27 mouse cellular contexts compared by ENCODE assay signal in genomic region chr2:122531726-122532125, GRCm38 (mm10). TPM values are rescaled to one million over a fixed set of nuclear protein-coding genes. Genes with fewer than 3 reads are reported as not detected.
DNase-seq lines count a peak whose midpoint lies in the region; ATAC-seq and TF ChIP-seq lines count a peak whose summit lies in the region.
"Had no signal": no experiment of that assay in that cellular context is flagged by ENCODE, and none has a peak within 500 bp of the region (broad histone marks: within the 10 kb centered on the region; RNA-seq: fewer than 3 reads in every experiment).

No protein-coding gene starts in this region.

- H3K4me2 ChIP-seq in forebrain, embryonic 14.5 days (ENCODE audit: low read length) = no peak overlapping the region
- H3K4me2 ChIP-seq in forebrain, embryonic 11.5 days (ENCODE audit: low read depth, low read length, severe bottlenecking) = no peak overlapping the region
- H3K4me2 ChIP-seq in hindbrain, embryonic 15.5 days = peak overlapping the region; percentile 30
- H3K4me2 ChIP-seq in hindbrain, postnatal 0 days (ENCODE audit: low read depth, low read length) = peak overlapping the region; percentile 35
- H3K4me2 ChIP-seq: heart, embryonic 12.5 days; liver, embryonic 13.5 days; stomach, embryonic 15.5 days had no signal

- H3K36me3 ChIP-seq in forebrain, embryonic 14.5 days (ENCODE audit: control insufficient read depth, insufficient read depth, low read length) = no peaks in the 10 kb centered on the region
- H3K36me3 ChIP-seq in forebrain, embryonic 11.5 days (ENCODE audit: control insufficient read depth, insufficient read depth, low read length) = no peaks in the 10 kb centered on the region
- H3K36me3 ChIP-seq in hindbrain, embryonic 15.5 days = no peaks in the 10 kb centered on the region
- no peaks in the 10 kb centered on the region for H3K36me3 ChIP-seq in hindbrain, embryonic 10.5 days
- no peaks in the 10 kb centered on the region for H3K36me3 ChIP-seq in hindbrain, postnatal 0 days (ENCODE audit: insufficient read depth, low read length)
- H3K36me3 ChIP-seq: heart, embryonic 12.5 days; liver, embryonic 13.5 days; stomach, embryonic 15.5 days had no signal

- WGBS in forebrain, embryonic 14.5 days = 76% methylated on average over 2 of the region's 2 CpGs
- WGBS in forebrain, embryonic 11.5 days = 77% methylated on average over 2 of the region's 2 CpGs
- 49% methylated on average over 2 of the region's 2 CpGs for WGBS in hindbrain, embryonic 15.5 days
- WGBS in hindbrain, embryonic 10.5 days = 76% methylated on average over 2 of the region's 2 CpGs
- WGBS in hindbrain, postnatal 0 days = 45% methylated on average over 2 of the region's 2 CpGs

- peaks cover 4% of the 10 kb centered on the region; the same call in 1 of the 2 replicates for H3K4me1 ChIP-seq in forebrain, embryonic 14.5 days (ENCODE audit: control insufficient read depth, insufficient read depth, low read length)
- no peaks in the 10 kb centered on the region for H3K4me1 ChIP-seq in forebrain, embryonic 11.5 days (replicated peaks; ENCODE audit: control insufficient read depth, insufficient read depth, low read length)
- peaks cover 12% of the 10 kb centered on the region; the same call in 1 of the 2 replicates for H3K4me1 ChIP-seq in hindbrain, embryonic 15.5 days (replicated peaks)
- no peaks in the 10 kb centered on the region for H3K4me1 ChIP-seq in hindbrain, embryonic 10.5 days (replicated peaks)
- H3K4me1 ChIP-seq in hindbrain, postnatal 0 days (ENCODE audit: insufficient read depth, low read length) = no peaks in the 10 kb centered on the region; the same call in 1 of the 2 replicates
- H3K4me1 ChIP-seq: heart, embryonic 12.5 days; liver, embryonic 13.5 days; stomach, embryonic 15.5 days had no signal

- H3K4me3 ChIP-seq in forebrain, embryonic 14.5 days (ENCODE audit: low read depth, low read length) = no peak overlapping the region
- no peak overlapping the region for H3K4me3 ChIP-seq in forebrain, embryonic 11.5 days (ENCODE audit: low read depth, low read length)
- H3K4me3 ChIP-seq in hindbrain, embryonic 15.5 days = no peak overlapping the region
- no peak overlapping the region for H3K4me3 ChIP-seq in hindbrain, embryonic 10.5 days
- H3K4me3 ChIP-seq in hindbrain, postnatal 0 days (ENCODE audit: low read length) = no peak overlapping the region
- H3K4me3 ChIP-seq: gastrocnemius, adult 2 months; heart, embryonic 12.5 days; left cerebral cortex, adult 2 months; liver, embryonic 13.5 days; stomach, embryonic 15.5 days had no signal

- no peaks in the 10 kb centered on the region for H3K9me3 ChIP-seq in forebrain, embryonic 14.5 days (replicated peaks; ENCODE audit: control insufficient read depth, low read length)
- H3K9me3 ChIP-seq in forebrain, embryonic 11.5 days (ENCODE audit: control insufficient read depth, low read length) = no peaks in the 10 kb centered on the region
- H3K9me3 ChIP-seq in hindbrain, embryonic 15.5 days = no peaks in the 10 kb centered on the region
- no peaks in the 10 kb centered on the region for H3K9me3 ChIP-seq in hindbrain, embryonic 10.5 days
- H3K9me3 ChIP-seq in hindbrain, postnatal 0 days (ENCODE audit: low read length) = no peaks in the 10 kb centered on the region
- H3K9me3 ChIP-seq: heart, embryonic 12.5 days; liver, embryonic 13.5 days; stomach, embryonic 15.5 days had no signal

- no peaks in the 10 kb centered on the region for H3K27me3 ChIP-seq in forebrain, embryonic 14.5 days (replicated peaks; ENCODE audit: control insufficient read depth, insufficient read depth, low read length)
- no peaks in the 10 kb centered on the region for H3K27me3 ChIP-seq in forebrain, embryonic 11.5 days (ENCODE audit: control insufficient read depth, insufficient read depth, low read length)
- H3K27me3 ChIP-seq in hindbrain, embryonic 15.5 days = no peaks in the 10 kb centered on the region
- no peaks in the 10 kb centered on the region for H3K27me3 ChIP-seq in hindbrain, embryonic 10.5 days (ENCODE audit: insufficient read depth, poor library complexity, severe bottlenecking)
- H3K27me3 ChIP-seq in hindbrain, postnatal 0 days (ENCODE audit: insufficient read depth, low read length) = no peaks in the 10 kb centered on the region
- H3K27me3 ChIP-seq: heart, embryonic 12.5 days; liver, embryonic 13.5 days; stomach, embryonic 15.5 days had no signal

- 0 out of 2 replicates have a peak, but pooled peaks have one; percentile 22 for ATAC-seq in forebrain, embryonic 14.5 days
- ATAC-seq in forebrain, embryonic 11.5 days (replicated peaks; ENCODE audit: low FRiP score) = no peak
- ATAC-seq in hindbrain, embryonic 15.5 days (ENCODE audit: low FRiP score, low read depth) = no peak
- peak; percentile 76 for ATAC-seq in hindbrain, postnatal 0 days
- ATAC-seq: CD4-positive, CD25-positive, alpha-beta regulatory T cell, adult 4 months; inflammation-experienced regulatory T-cells, adult 6 months had no signal

- DNase-seq in forebrain, embryonic 14.5 days (ENCODE audit: low spot score) = peak; percentile 24
- no peak for DNase-seq in forebrain, embryonic 11.5 days (ENCODE audit: low spot score)
- DNase-seq in hindbrain, embryonic 10.5 days (ENCODE audit: low spot score) = no peak
- DNase-seq in brain, adult 2 months (ENCODE audit: low read depth, low spot score) = peak; percentile 24
- peak; percentile 45 for DNase-seq in hindbrain, postnatal 0 days (ENCODE audit: low spot score)
- no peak for DNase-seq in gastrocnemius, postnatal 14 days
- no peak for DNase-seq in B cell, adult 2 months
- DNase-seq: adrenal gland, postnatal 25 days; cerebellum, adult 11-12 months; gastrocnemius, adult 2 months; heart, postnatal 10 days; kidney, adult 18-20 months; kidney, postnatal 4 days; liver, embryonic 13.5 days; lung, adult 2 months; thymus, postnatal 25 days had no signal

- intact Hi-C loops in gastrocnemius, postnatal 14 days (cut with DNase I; ENCODE audit: low total_unique reads) = no loop called here

- TF ChIP-seq CTCF in hindbrain, postnatal 0 days (IDR thresholded peaks at IDR 0.05; ENCODE audit: low read depth) = no peak

- H3K27ac ChIP-seq in forebrain, embryonic 14.5 days (ENCODE audit: low read depth, low read length) = no peak overlapping the region
- no peak overlapping the region for H3K27ac ChIP-seq in forebrain, embryonic 11.5 days (ENCODE audit: low read depth, low read length)
- peak overlapping the region; percentile 64 for H3K27ac ChIP-seq in hindbrain, embryonic 15.5 days (replicated peaks)
- H3K27ac ChIP-seq in hindbrain, embryonic 10.5 days = no peak overlapping the region
- peak overlapping the region; percentile 64; the same call in 1 of the 2 replicates for H3K27ac ChIP-seq in hindbrain, postnatal 0 days
- H3K27ac ChIP-seq: gastrocnemius, adult 2 months; liver, embryonic 13.5 days; stomach, embryonic 15.5 days had no signal

- H3K9ac ChIP-seq in forebrain, embryonic 14.5 days (ENCODE audit: low read length) = no peak overlapping the region
- H3K9ac ChIP-seq in forebrain, embryonic 11.5 days (ENCODE audit: low read length) = no peak overlapping the region
- no peak overlapping the region for H3K9ac ChIP-seq in hindbrain, embryonic 15.5 days
- no peak overlapping the region for H3K9ac ChIP-seq in hindbrain, postnatal 0 days (replicated peaks; ENCODE audit: low read length)
- H3K9ac ChIP-seq: heart, embryonic 12.5 days; liver, embryonic 13.5 days; stomach, embryonic 15.5 days had no signal

RNA-seq across cellular contexts. Expression of gene Gm14085, which starts 47.0 kb away (rescaled TPM):
- polyA plus RNA-seq in forebrain, embryonic 14.5 days (2014; fragmentation: Nextera tagmentation; extraction: Ambion mirVana) = not detected in 2 replicates
- polyA plus RNA-seq in forebrain, embryonic 11.5 days (2014; fragmentation: Nextera tagmentation; extraction: Ambion mirVana) = not detected in 2 replicates
- polyA plus RNA-seq in hindbrain, embryonic 15.5 days (2015; fragmentation: Nextera tagmentation; extraction: Ambion mirVana) = 0.09 TPM in 1 of 2 replicates, not detected in the other
- not detected in 2 replicates for polyA plus RNA-seq in hindbrain, embryonic 10.5 days (2016; fragmentation: Nextera tagmentation; extraction: Ambion mirVana)
- total RNA-seq in hindbrain, postnatal 0 days (2014; rRNA removed) = not detected in 2 replicates
- not detected in 2 replicates for polyA plus RNA-seq in hindbrain, postnatal 0 days (2015; fragmentation: Nextera tagmentation; extraction: Ambion mirVana)
- under 1 TPM; 0.10 to 0.20 TPM for total RNA-seq in gastrocnemius, postnatal 14 days (2021)
- total RNA-seq: layer of hippocampus, postnatal 10 days; left cerebral cortex, adult 2 months; left cerebral cortex, postnatal 36 days had no signal
- polyA plus RNA-seq: embryonic facial prominence, embryonic 11.5 days; heart, embryonic 12.5 days; limb, embryonic 14.5 days; liver, embryonic 13.5 days; neural tube, embryonic 11.5 days had no signal

Comparison
In these comparisons a context has a peak if more than half of its experiments do, and no peak if none do; other contexts are left out.
1. ATAC-seq: peak in forebrain, embryonic 14.5 days (single experiment) and hindbrain, postnatal 0 days (single experiment); none in forebrain, embryonic 11.5 days (single experiment) and hindbrain, embryonic 15.5 days (single experiment).
2. DNase-seq: peak in forebrain, embryonic 14.5 days (single experiment), brain, adult 2 months (single experiment) and hindbrain, postnatal 0 days (single experiment); none in forebrain, embryonic 11.5 days (single experiment), hindbrain, embryonic 10.5 days (single experiment), gastrocnemius, postnatal 14 days (single experiment) and B cell, adult 2 months (0 of 2).
3. H3K27ac ChIP-seq: peak in hindbrain, embryonic 15.5 days (single experiment) and hindbrain, postnatal 0 days (single experiment); none in forebrain, embryonic 14.5 days (single experiment), forebrain, embryonic 11.5 days (single experiment) and hindbrain, embryonic 10.5 days (single experiment).
4. H3K4me2 ChIP-seq: peak in hindbrain, embryonic 15.5 days (single experiment) and hindbrain, postnatal 0 days (single experiment); none in forebrain, embryonic 14.5 days (single experiment) and forebrain, embryonic 11.5 days (single experiment).